Mouse (Mus musculus): Measurements from ENCODE around the gene Cxcl12. TPM values are rescaled to one million over a fixed set of nuclear protein-coding genes. Genes with fewer than 3 reads are reported as not detected.

Cxcl12 gene
- polyA plus RNA-seq, 1 experiment = 59.9 TPM

DNA sequence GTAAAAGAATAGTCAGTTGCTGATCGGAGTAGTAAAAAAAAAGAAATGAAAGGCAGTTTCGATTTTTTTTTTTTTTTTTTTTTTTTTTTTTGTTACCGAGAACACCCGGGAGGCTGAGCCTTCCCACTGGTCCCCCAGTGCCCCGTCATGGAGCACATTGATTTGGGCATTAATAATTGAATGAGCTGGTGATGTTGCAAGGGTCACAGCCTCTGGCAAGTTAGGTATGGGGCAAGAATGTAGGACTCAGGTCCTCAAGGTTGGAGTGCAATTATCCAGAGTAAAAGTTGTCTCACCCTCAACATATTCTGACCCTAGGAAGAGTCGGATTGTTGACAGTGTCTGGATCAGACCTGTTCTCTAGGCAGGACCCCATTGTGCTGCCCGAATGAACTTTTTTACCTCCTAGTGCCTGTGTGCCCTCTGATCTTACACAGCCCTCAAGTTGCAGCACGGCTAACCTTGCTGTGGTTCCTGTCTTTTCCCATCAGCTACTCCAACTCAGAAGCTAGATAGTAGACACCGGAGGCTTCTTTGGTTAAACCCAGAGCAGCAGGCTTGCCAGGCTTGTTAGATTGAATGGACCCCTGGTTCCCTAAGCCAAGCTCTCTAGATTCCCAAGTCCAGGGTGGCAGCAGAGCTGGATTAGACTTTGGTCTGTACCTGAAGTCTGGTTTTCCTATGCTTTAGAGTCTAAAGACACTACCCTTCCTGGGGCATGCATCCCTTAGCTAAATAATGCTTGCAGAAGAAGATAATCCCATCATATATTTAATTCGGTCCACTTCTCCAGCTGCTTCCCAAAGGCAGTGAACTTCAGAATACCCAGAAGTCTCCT lies 1.8 kb downstream of the Cxcl12 start:
- 30% methylated on average over 10 of the region's 10 CpGs for whole genome bisulfite sequencing
- no peak for DNase-seq (ENCODE audit: low read depth, low spot score)

DNA sequence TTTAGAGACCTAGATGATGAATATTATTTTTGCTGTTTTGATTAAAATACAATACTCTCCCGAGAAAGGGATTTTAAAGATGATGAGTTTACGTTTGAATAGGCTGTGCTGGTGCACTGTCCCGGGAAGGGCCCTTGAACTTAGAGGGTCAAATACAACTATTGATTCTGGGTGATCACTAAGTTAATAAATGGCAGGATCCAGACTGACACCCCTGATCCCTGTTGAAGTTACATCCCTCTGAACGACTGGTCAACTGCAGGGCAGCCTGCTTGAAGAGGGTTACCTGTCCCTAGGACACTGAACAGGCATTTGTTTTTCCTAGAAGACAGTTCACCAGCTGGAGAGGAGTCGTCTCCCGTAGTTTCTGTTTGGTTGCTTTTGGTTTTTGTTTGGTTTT lies 4.0 kb downstream of the Cxcl12 start:
- no peak for DNase-seq (ENCODE audit: low read depth, low spot score)
- WGBS = 63% methylated on average over 6 of the region's 6 CpGs

DNA sequence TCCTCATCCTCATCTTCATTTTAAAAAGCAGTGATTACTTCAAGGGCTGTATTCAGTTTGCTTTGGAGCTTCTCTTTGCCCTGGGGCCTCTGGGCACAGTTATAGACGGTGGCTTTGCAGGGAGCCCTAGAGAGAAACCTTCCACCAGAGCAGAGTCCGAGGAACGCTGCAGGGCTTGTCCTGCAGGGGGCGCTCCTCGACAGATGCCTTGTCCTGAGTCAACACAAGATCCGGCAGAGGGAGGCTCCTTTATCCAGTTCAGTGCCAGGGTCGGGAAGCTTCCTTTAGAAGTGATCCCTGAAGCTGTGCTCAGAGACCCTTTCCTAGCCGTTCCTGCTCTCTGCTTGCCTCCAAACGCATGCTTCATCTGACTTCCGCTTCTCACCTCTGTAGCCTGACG lies 5.5 kb downstream of the Cxcl12 start:
- whole genome bisulfite sequencing = 19% methylated on average over 11 of the region's 11 CpGs
- DNase-seq (ENCODE audit: low read depth, low spot score) = no peak

DNA sequence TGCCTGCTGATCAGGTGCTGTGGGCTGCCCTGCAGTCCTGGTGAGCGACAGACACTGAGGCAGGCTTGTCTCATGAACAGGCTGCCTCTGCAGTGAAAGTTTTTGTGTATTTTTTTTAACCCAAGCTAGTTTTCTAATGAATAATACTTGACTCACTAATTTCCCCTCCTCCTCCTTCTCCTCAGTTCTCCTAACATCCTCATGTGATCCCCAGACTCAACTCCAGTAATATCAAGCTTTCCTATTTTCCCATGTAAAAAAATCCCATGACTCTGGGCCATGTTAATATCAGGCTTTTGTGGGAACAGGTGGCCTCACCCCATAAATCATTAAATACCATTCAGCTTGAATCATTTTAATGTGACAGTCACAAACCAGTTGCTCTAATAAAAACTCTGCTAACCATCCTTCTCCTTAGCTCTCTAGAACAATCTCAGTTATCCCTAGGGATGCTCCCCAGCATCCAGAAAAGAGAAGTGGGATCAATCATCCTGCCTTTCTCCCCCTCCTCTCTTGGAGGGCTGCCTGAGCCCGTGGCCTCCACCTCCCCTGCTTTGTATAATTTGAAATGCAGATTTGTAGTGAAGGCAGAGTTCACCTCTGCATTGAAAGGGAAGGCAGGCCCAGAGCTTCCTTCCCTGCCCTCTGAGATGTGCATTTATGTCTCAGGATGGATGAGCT lies 6.9 kb downstream of the Cxcl12 start:
- 67% methylated on average over 2 of the region's 2 CpGs for WGBS

DNA sequence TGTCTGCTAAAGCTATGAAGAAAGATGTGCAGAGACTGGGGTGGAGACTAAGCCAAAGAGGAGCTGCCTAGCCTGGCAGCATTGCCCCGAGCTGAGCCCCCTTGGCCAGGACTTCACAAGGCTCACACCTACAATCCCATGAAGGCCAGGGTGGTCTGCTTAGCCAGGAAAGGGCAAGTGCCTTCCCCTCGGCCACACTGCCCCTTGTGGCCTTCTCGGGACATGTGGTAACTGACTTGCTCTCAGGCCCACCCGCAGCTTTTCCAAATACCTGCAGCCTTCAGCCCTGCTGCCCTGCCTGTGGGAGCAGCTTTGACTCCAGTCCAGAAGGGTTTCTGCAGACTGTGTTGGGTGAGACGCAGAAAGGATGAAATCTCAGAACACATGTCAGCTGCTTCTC lies 8.1 kb downstream of the Cxcl12 start:
- WGBS = 49% methylated on average over 5 of the region's 5 CpGs
- no peak for DNase-seq (ENCODE audit: low read depth, low spot score)

More for the DNA sequence above, 6.9 kb downstream of the Cxcl12 start:
- no peak for DNase-seq (ENCODE audit: low read depth, low spot score)

DNA sequence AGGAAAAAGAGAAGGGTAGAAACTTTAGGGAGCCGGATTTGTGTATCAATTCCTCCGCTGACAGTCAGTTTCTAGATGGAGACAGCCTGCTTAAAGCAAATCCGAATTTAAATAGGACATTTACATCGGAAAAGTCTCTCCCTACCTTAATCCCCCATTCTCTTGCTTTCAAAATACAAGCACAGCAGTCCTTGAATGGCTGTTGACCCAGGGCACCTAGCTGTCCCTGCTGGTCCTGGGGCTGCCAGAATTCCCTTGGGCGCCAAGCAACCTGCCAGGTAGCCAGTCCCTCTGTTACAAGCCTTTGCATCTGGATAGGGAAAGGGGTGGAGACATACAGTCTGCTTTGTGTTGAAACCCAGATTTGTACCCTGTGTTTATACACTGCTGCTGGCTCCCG lies 12.0 kb downstream of the Cxcl12 start:
- WGBS = 66% methylated on average over 6 of the region's 6 CpGs
- DNase-seq (ENCODE audit: low read depth, low spot score) = no peak

DNA sequence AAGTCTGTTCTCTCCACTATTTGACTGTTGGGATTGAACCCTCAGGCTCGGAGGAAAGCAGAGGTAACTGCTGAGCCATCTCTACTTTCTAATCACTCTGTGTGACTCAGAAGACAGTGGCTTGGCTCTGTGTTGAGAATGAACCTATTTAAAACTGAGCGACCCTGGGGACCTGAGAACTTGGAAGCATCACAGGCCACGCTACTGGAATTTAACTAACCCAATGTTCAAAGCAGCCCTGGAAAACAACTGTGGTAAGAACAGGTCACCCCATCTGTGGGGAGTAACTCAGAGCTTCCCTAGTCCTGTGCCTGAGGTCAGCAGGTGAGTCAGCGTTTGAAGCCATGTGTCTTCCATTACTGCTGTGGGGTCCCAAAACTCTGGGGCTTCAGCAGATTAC lies 17.0 kb downstream of the Cxcl12 start:
- DNase-seq (ENCODE audit: low read depth, low spot score) = no peak
- WGBS = 75% methylated on average over 4 of the region's 4 CpGs

DNA sequence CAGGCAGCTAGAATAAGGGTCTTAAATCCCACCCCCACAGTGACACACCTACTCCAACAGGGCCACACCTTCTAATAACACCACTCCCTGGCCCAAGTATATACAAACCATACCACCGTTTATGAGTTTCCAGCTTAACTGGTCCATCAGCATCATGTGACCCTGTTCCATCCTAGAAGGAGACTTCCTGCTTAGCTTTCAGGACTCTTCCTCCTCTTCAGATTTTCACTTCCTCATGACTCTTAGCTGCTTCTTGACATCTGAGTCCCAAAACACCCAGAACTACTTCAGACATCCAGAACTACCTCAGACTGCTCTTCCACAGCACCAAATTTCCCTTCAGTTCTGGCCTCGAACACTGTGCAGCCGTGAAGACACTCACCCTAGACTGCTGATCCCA lies 22.1 kb downstream of the Cxcl12 start:
- 75% methylated on average over 3 of the region's 3 CpGs for WGBS
- no peak for DNase-seq (ENCODE audit: low read depth, low spot score)

DNA sequence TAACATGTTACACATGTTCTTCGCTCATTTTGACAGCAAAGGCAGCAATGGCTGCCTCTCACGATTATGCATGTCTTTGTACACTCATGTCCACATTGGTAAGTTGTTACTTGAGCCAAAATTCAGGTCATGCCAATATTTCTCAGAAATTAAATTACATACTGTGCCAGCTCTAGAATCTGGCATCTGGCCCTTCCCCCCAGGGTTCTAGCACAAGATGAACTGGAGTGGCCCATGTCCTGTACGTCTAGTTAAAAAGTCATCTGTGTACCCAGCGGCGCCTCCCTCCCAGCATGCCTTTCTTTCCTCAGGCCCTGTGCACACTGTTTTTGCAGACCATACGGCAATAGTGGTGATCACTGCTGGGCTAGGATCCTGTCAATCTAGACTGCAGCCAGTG lies 23.4 kb downstream of the Cxcl12 start:
- WGBS = 90% methylated on average over 6 of the region's 6 CpGs

DNA sequence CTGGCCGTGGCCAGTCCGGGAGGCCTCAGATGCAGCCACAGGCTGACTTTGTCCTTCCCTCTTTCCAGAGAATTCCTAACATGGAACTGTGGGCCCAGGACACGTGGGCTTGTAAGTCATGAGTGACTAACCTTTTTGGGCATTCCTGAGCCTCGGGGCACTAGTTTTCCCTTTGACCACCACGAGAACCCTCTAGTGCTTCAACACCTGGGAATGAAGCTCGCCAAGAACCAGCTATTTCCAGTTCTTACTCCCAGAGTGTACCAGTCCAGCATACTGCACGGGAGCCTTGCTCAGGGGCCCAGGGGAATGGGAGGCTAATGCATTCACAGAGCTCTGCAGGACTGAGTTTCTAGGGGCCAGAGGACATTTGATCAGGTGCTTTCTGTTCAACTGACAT lies 24.3 kb downstream of the Cxcl12 start:
- WGBS = 84% methylated on average over 7 of the region's 7 CpGs
- no peak for DNase-seq (ENCODE audit: low read depth, low spot score)

More for the DNA sequence above, 23.4 kb downstream of the Cxcl12 start:
- DNase-seq (ENCODE audit: low read depth, low spot score) = no peak

DNA sequence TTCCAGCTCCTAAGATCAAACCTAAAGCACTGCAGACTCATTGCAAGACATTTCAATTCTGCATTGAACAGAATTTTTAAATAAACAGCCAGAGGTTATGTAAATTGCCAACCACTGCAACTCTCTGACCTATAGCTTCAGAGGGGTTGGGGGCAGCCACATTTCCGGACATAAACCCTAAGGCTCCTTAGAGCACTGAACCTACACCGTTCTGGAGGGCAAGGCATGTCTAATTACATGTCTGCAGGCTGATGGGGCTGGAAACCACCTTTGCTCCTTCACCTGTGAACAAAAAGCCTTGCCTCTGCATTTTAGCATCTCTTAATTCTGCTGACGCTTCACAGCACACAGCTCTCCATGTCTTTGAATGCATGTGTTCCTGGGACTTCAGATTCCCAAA lies 26.9 kb downstream of the Cxcl12 start:
- DNase-seq (ENCODE audit: low read depth, low spot score) = no peak
- 81% methylated on average over 3 of the region's 3 CpGs for WGBS

DNA sequence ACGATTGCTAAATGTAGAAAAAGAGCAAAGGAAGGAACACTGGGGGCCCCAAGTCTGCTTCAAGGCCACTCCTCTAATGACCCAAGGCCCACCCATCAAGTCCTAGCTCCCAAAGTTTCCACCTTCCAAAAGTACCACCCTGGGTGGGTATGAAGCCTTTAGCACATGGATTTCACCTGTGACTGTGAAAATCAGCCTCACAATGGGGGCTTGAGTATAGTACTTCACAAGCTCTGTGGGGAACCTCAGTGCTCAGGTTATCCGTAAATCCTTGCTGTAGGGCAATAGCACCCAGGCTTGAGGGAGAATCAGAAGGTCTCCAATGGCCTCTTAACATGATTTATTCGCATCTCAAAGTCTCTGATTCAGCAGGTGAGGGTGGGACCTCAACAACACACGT lies 30.5 kb downstream of the Cxcl12 start:
- no peak for DNase-seq (ENCODE audit: low read depth, low spot score)
- 70% methylated on average over 4 of the region's 4 CpGs for WGBS

DNA sequence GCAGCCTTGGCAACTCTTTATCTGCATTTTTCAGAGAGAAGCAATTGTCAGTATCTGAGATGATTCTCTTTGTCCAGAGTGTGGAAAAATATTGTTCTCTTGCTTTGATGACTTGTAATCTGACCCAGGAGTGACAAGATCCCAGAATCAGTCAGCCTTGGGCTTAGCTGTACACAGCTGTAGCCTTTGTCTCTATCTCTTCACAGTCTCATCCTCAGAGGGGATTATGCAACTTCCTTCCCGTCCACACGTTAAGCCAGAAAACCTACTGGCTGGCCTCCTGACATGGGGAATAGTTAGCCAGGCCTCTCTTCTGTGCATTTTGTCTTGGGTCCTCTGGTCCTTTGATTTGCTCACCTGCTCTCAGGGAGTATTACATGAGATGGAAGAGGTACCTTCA lies 31.4 kb downstream of the Cxcl12 start:
- no peak for DNase-seq (ENCODE audit: low read depth, low spot score)
- WGBS = 35% methylated on average over 2 of the region's 2 CpGs

DNA sequence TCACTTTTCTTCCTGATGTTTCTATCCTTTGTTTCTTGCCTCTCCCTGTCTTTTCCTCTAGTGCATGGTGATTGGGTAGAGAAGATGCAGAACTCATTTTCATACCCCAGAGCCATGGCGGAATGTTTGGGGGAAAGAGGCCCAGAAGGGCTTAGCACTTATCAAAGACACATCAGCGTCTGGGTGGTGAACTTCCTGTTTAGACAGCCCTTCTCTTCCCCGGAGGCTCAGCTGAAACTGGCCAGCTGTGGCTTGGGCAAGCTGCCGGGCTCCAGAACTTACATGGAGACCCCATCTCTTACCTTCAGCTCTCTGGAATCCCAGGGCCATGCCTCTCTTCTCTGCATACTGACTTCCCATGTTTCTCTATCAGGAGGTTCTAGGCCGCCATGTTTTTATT lies 32.6 kb downstream of the Cxcl12 start:
- 64% methylated on average over 5 of the region's 5 CpGs for WGBS
- no peak for DNase-seq (ENCODE audit: low read depth, low spot score)

DNA sequence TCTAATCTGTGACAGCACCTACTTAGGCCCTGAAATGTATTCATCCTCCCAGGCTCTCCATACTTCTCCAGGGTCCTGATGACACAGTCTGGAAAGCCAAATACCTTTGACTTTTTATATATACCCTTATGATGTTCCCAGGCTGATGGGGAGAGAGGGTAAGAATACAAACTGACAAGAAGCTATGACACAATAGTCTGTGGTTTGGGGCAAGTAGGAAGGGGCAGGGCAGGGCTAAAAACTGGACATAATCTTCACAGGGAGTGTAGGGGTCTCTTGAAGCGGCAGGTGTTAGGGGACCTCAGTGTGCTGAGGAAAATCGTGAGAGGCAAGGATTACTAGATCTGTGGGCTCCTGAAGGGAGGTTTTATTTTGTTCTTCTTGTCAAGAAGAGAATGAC lies 33.1 kb downstream of the Cxcl12 start:
- no peak for DNase-seq (ENCODE audit: low read depth, low spot score)
- 84% methylated on average over 2 of the region's 2 CpGs for WGBS

DNA sequence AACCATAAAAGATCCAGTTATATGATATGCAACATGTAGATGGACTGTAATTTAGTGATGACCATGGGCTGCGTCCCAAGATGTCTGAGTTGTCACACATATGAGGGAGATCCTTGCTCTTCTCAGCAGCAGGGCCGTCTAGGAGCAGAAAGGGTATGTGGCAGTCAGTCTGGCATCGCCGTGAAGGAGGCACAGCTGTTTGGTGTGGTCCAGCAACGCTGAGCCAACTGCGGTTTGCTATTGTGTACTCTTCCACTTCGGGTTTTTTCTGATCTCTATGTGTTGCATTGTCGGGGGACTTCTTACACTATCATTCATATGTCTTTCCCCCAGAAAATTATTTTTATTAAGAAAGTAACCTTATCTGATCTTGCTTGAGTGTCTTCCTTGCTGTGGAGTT lies 33.5 kb downstream of the Cxcl12 start:
- DNase-seq (ENCODE audit: low read depth, low spot score) = no peak
- 77% methylated on average over 8 of the region's 8 CpGs for WGBS

DNA sequence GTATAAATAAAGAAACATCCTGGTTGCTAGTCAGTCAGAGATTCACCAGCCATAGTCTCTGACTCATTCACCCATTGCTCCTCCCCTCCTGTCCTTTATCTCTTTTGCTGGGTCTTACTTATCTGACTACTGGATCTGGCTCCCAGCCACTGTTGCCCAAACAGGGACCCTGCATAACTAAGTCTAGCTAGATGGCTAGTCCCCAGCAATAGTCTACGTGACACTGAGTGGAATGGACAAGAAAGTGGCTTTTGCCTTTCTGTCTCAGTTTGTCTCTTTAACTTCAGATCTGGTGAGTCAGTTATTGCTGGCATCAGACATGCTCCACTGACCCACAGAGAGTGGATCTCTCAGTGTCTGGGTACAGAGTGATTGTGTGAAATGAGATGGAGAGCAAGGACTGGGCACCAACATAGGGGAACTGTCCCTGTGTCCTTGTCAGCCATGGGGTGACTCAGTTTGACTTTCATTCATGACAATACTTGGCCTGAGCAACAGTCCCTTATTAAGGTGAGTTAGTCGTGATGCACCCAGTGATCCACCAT lies 34.6 kb downstream of the Cxcl12 start:
- WGBS = 72% methylated on average over 2 of the region's 2 CpGs
- DNase-seq (ENCODE audit: low read depth, low spot score) = no peak

DNA sequence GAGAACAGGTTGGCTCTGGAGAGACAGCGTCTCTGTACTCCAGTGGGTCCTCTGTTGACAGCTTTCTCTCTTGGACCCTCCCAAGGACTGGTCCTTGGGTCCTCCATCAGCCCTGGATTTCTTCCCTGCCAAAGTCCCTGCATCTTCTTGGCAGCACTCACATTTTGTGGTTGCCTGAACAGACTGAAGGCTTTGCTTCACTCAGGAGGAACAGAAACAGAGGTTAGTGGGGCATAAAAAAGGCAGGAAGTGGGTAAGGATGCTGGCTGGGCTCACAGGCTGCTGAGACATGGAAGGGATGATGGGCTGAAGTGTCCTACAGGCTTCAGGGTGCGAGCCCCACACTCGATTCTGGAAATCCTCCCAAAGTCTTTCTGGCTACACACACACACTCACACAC lies 35.8 kb downstream of the Cxcl12 start:
- no peak for DNase-seq (ENCODE audit: low read depth, low spot score)
- 73% methylated on average over 3 of the region's 3 CpGs for WGBS

DNA sequence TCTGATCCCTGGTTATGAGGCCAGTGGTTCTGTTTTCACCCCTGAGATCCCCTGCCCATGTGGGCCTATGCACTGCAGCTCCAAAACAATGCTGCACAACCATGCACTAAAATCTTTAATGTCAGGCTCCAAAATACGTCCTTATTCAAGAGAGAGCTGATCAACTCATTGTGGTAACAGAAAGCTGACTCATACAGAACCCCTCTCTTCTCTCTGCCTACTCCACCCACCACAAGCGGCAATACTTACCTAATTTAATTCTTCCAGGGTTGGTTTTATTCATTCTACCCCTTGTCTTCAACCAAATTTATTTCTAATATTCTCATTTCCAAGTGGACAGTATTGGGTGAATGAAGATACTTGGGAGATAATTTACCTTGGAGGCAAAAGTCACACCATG lies 38.5 kb downstream of the Cxcl12 start:
- WGBS = 76% methylated on average over 2 of the region's 2 CpGs
- no peak for DNase-seq (ENCODE audit: low read depth, low spot score)

DNA sequence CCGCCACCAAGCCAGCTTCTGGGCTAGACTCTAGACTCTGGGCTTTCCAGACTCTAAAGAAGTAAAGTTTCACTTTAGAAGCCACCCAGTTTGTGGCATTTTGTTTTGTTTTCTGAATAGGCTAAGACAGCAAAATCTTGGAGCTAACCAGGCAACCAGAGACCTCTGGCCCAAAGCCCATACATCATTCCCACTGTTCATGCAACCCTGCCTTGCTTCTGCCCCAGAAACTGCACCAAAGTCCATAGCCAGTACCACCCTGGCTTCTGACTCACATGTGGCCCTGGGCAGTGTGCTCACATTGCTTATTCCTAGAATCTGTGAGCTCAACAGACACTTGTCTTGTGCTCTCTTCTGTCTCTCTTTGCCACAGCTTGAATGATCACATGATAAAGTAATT lies 39.0 kb downstream of the Cxcl12 start:
- DNase-seq (ENCODE audit: low read depth, low spot score) = no peak
- 90% methylated on average over 1 of the region's 1 CpGs for WGBS

DNA sequence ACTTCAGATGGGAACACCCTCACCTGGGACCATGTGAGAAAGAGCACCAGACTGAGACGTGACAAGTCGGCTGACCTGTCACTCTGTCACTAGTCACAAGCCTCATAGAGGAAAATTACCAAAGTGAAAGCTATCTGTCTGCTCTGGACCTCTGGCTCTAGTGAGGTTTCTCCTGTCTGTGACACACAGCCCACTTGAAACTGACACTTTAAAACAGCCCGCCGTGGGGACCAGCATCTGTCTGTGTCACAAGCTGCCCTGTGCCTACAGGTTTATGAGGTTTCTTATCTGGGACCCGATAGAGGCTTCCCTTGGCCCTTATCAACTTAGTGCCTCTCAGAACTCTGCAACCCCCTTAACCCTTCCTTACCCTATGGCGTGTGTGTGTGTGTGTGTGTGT lies 41.8 kb downstream of the Cxcl12 start:
- DNase-seq (ENCODE audit: low read depth, low spot score) = no peak
- 28% methylated on average over 6 of the region's 6 CpGs for WGBS

Measured in large intestine, adult 2 months (tissue).